Mouse (Mus musculus) spleen, adult 2 months (tissue): ENCODE results near the gene Idh2. TPM values are rescaled to one million over a fixed set of nuclear protein-coding genes. Genes with fewer than 3 reads are reported as not detected.

ENCODE experiments used
- DNase-seq, 2 experiments: peaks; one replicate each; pipeline versions ENCODE4 v3.0.0 to v3.0.0-alpha.2; 2012 to 2021; ENCODE audit warnings: low spot score in 2 of 2, low read depth in 1 of 2
- H3K27ac ChIP-seq: fragments of 200-500 bp; 2 replicates; pipeline ENCODE4 v1.5.1; 2012; ENCODE audit warnings: low read length, inconsistent platforms; ENCODE audit not compliant: insufficient read depth
- H3K27me3 ChIP-seq: fragments of 200-500 bp; 2 replicates; pipeline ENCODE4 v1.6.1; 2012; ENCODE audit warnings: mild to moderate bottlenecking, moderate library complexity, low read length, inconsistent platforms; ENCODE audit not compliant: control insufficient read depth, insufficient read depth
- H3K36me3 ChIP-seq: fragments of 200-500 bp; 2 replicates; pipeline ENCODE4 v1.6.1; 2012; ENCODE audit warnings: mild to moderate bottlenecking, low read length, inconsistent platforms; ENCODE audit not compliant: control insufficient read depth, insufficient read depth
- H3K4me1 ChIP-seq: fragments of 200-500 bp; 2 replicates; pipeline ENCODE4 v1.6.1; 2011; ENCODE audit warnings: inconsistent platforms; ENCODE audit not compliant: control insufficient read depth, insufficient read depth, insufficient read length
- H3K4me3 ChIP-seq: fragments of 200-500 bp; 2 replicates; pipeline ENCODE4 v1.5.1; 2011; ENCODE audit warnings: mild to moderate bottlenecking, inconsistent platforms; ENCODE audit not compliant: insufficient read depth, insufficient read length; ENCODE audit errors: extremely low read depth
- CTCF ChIP-seq: fragments of 200-500 bp; IDR thresholded peaks from 2 replicates; pipeline ENCODE4 v1.5.1; 2011; ENCODE audit warnings: mild to moderate bottlenecking, inconsistent platforms; ENCODE audit not compliant: insufficient read depth, insufficient read length, insufficient replicate concordance; ENCODE audit errors: extremely low read depth
- POLR2A ChIP-seq: fragments of 200-500 bp; IDR thresholded peaks from 2 replicates; pipeline ENCODE4 v1.6.1; 2011; ENCODE audit warnings: low read depth, low read length, inconsistent platforms
- WGBS: fragments of 180-500 bp; shearing (Covaris S2); methylation state at CpG from one replicate; pipeline ENCODE4 v1.1.7; 2018; 5-methylcytosine and 5-hydroxymethylcytosine counted together
- polyA plus RNA-seq: library from polyadenylated mRNA; depleted of rRNA; stranded (reverse); fragments of >200 nt; gene quantifications from 2 replicates; pipeline ENCODE4 v1.2.3, GENCODE M21; 2012; rRNA removed

Gene Idh2
- polyA plus RNA-seq, result 52.6 and 54.0 TPM in 2 replicates

DNA sequence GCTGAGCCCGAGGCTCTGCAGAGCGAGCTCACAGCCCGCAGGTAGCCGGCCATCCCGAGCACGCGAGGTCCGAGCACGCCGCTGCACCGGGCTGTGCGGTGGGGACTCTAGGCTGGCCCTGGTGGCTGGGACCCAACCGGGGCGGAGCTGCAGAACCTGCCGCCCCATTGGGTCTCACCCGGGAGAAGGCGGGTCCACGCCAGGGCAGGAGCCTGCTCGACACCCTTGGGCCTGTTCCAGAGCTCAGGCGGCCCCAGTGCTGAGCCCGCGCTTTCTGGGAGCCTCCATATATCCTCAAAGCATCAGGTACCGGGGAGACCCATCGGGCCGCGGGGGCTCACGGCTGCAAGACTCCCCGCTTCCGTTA, at the start of gene Idh2:
TSS of gene Idh2 (minus strand) at position 169 of the 367 bp plus-strand sequence.
- peak; percentile 41 to 88 for DNase-seq
- H3K36me3 ChIP-seq, result no peaks in the 10 kb centered on the region
- H3K27ac ChIP-seq, result peak within 1 kb of the TSS; percentile 31
- peak within 1 kb of the TSS; percentile 91 for H3K4me3 ChIP-seq
- H3K27me3 ChIP-seq, result no peaks in the 10 kb centered on the region
- peaks cover 6% of the 10 kb centered on the region; the same call in 1 of the 2 replicates for H3K4me1 ChIP-seq
- WGBS, result under 1% methylated on average over 29 of the region's 29 CpGs
- TF ChIP-seq POLR2A (peak; percentile 27; the same call in 1 of the 2 replicates), CTCF (no peak)

- Histone ChIP-seq H3K36me3 (no peaks in the 10 kb centered on the region), H3K27ac (no peak overlapping the region), H3K4me3 (no peak overlapping the region), H3K27me3 (no peaks in the 10 kb centered on the region), H3K4me1 (peaks cover 28% of the 10 kb centered on the region)
- peak in 1 of 2 experiments; percentile 58 for DNase-seq
- WGBS, result 49% methylated on average over 8 of the region's 8 CpGs
- no peak for TF ChIP-seq CTCF
These were observed 45.7 kb upstream of the Idh2 start for GRCm38 (mm10) chr7:80160945-80161306.

- no peaks in the 10 kb centered on the region for H3K27me3 ChIP-seq
- TF ChIP-seq CTCF (no peak), POLR2A (no peak)
- no peak overlapping the region for H3K4me3 ChIP-seq
- peaks cover 30% of the 10 kb centered on the region for H3K4me1 ChIP-seq
- no peaks in the 10 kb centered on the region for H3K36me3 ChIP-seq
- no peak for DNase-seq
- H3K27ac ChIP-seq, result 0 out of 2 replicates have a peak overlapping the region, but pooled peaks have one; percentile 7
- 69% methylated on average over 7 of the region's 7 CpGs for WGBS
These were observed 45.2 kb upstream of the Idh2 start for GRCm38 (mm10) chr7:80160293-80160944.

- H3K27me3 ChIP-seq, result no peaks in the 10 kb centered on the region
- no peak for DNase-seq
- H3K4me3 ChIP-seq, result no peak overlapping the region
- H3K27ac ChIP-seq, result no peak overlapping the region
- TF ChIP-seq CTCF, result no peak
- H3K4me1 ChIP-seq, result peaks cover 34% of the 10 kb centered on the region
- no peaks in the 10 kb centered on the region for H3K36me3 ChIP-seq
- WGBS, result 84% methylated on average over 8 of the region's 8 CpGs
These were observed 43.5 kb upstream of the Idh2 start for GRCm38 (mm10) chr7:80158496-80159268.

DNA sequence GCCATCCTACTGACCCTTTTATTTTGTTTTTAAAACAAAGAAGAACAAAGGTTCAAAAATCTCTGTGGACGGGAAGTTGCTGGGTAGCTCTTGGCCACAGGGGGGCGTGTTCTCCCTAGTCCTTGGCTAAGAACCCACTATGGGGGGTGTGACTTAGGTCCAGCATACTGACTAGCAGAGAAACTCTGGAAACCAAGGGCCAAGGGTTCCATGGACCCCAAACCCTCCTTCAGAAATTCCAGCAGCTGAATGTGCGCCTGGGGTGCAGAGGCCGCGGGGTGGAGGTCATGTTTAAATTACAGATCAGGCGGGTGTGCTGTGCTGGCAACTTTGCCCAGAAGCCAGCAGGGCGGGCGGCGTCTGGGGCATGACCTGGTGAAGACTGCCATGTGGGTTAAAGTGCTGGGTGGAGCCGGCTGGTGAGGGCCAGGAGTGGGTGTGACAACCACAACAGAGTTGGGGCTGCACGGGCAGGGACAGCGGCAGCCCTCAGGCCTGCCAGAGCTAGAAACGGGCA, 41.6 kb upstream of the Idh2 start:
- WGBS, result 52% methylated on average over 13 of the region's 13 CpGs
- no peak overlapping the region for H3K27ac ChIP-seq
- no peaks in the 10 kb centered on the region for H3K36me3 ChIP-seq
- no peak overlapping the region for H3K4me3 ChIP-seq
- peaks cover 34% of the 10 kb centered on the region for H3K4me1 ChIP-seq
- peak in 1 of 2 experiments; percentile 47 for DNase-seq
- peak; percentile 58; the same call in 1 of the 2 replicates for TF ChIP-seq CTCF
- TF ChIP-seq POLR2A, result no peak
- H3K27me3 ChIP-seq, result no peaks in the 10 kb centered on the region

DNA sequence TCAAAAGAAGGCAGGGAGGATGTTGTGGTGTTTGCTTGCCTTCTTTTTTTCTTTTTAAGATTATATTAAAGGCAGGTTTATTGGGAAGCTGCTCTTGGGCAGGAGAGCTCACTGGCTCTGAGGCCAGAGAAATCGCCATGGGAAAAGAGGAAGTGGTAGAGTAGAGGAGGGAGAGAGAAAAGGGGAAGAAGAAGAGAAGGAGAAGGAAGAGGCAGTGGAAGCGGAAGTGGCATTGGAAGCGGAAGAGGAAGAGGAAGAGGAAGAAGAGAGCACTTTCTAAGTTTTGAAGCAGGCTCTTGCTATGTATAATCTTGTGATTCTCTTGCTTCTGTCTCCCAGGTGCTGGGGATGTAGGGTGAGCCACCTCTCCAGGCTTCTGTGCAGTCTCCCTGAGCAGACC, 39.5 kb upstream of the Idh2 start:
- peak in 1 of 2 experiments; percentile 31 for DNase-seq
- H3K27ac ChIP-seq, result peak overlapping the region; percentile 67; the same call in 1 of the 2 replicates
- H3K4me1 ChIP-seq, result peaks cover 18% of the 10 kb centered on the region
- TF ChIP-seq CTCF (no peak), POLR2A (no peak)
- no peaks in the 10 kb centered on the region for H3K36me3 ChIP-seq
- WGBS, result 33% methylated on average over 3 of the region's 3 CpGs
- no peak overlapping the region for H3K4me3 ChIP-seq
- no peaks in the 10 kb centered on the region for H3K27me3 ChIP-seq

DNA sequence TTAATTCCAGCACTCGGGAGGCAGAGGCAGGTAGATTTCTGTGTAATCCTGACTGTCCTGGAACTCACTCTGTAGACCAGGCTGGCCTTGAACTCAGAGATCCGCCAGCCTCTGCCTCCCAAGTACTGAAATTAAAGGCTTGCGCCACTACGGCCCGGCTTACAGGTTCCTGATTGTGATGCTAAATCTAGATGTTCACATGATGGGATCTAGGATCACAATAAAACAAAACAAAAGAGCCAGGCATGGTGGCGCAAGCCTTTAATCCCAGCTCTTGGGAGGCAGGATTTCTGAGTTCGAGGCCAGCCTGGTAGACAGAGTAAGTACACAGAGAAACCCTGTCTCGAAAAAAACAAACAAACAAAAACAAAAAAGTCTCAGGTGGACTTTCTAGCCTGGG, 37.6 kb upstream of the Idh2 start:
- no peak overlapping the region for H3K4me3 ChIP-seq
- no peaks in the 10 kb centered on the region for H3K36me3 ChIP-seq
- no peak for TF ChIP-seq CTCF
- DNase-seq, result no peak
- H3K27me3 ChIP-seq, result no peaks in the 10 kb centered on the region
- WGBS, result 95% methylated on average over 8 of the region's 8 CpGs
- peaks cover 11% of the 10 kb centered on the region for H3K4me1 ChIP-seq
- no peak overlapping the region for H3K27ac ChIP-seq
